In genomic region chr15:89289455-89289854, GRCm38 (mm10) we compare ENCODE assay signal across 46 mouse cellular contexts. TPM values are rescaled to one million over a fixed set of nuclear protein-coding genes. Genes with fewer than 3 reads are reported as not detected.
"Had no signal": no experiment of that assay in that cellular context is flagged by ENCODE, and none has a peak within 500 bp of the region (broad histone marks: within the 10 kb centered on the region; RNA-seq: fewer than 3 reads in every experiment).

No protein-coding gene starts in this region.

- H3K4me3 ChIP-seq: limb, embryonic 10.5 days; limb, embryonic 12.5 days; limb, embryonic 13.5 days; limb, embryonic 15.5 days; liver, embryonic 12.5 days; liver, embryonic 13.5 days; liver, embryonic 15.5 days; lung, embryonic 15.5 days; midbrain, embryonic 10.5 days; midbrain, embryonic 12.5 days; midbrain, embryonic 13.5 days; midbrain, embryonic 15.5 days; neural tube, embryonic 12.5 days; neural tube, embryonic 13.5 days had no signal

- H3K9ac ChIP-seq: limb, embryonic 12.5 days; limb, embryonic 13.5 days; limb, embryonic 15.5 days; liver, embryonic 12.5 days; liver, embryonic 13.5 days; liver, embryonic 14.5 days; liver, embryonic 15.5 days; liver, postnatal 0 days; lung, embryonic 14.5 days; lung, embryonic 15.5 days; midbrain, embryonic 12.5 days; midbrain, embryonic 13.5 days; midbrain, embryonic 15.5 days; neural tube, embryonic 12.5 days; neural tube, embryonic 13.5 days had no signal

- H3K27ac ChIP-seq: limb, embryonic 10.5 days; limb, embryonic 12.5 days; limb, embryonic 13.5 days; limb, embryonic 15.5 days; liver, embryonic 12.5 days; liver, embryonic 13.5 days; liver, embryonic 14.5 days; liver, embryonic 15.5 days; lung, embryonic 15.5 days; macrophage; midbrain, embryonic 10.5 days; midbrain, embryonic 12.5 days; midbrain, embryonic 13.5 days; midbrain, embryonic 15.5 days; neural tube, embryonic 12.5 days; neural tube, embryonic 13.5 days had no signal

- ATAC-seq: liver, embryonic 12.5 days; liver, postnatal 0 days; lung, postnatal 0 days; midbrain, embryonic 13.5 days; midbrain, embryonic 15.5 days; midbrain, embryonic 16.5 days had no signal

- H3K27me3 ChIP-seq: limb, embryonic 12.5 days; limb, embryonic 13.5 days; limb, embryonic 15.5 days; liver, embryonic 12.5 days; liver, embryonic 13.5 days; liver, embryonic 15.5 days; lung, embryonic 15.5 days; megakaryocyte, embryonic 14.5 days; midbrain, embryonic 12.5 days; midbrain, embryonic 13.5 days; midbrain, embryonic 15.5 days; neural tube, embryonic 12.5 days; neural tube, embryonic 13.5 days had no signal

- DNase-seq: left cerebral cortex, postnatal 4 days; liver; liver, embryonic 13.5 days; liver, postnatal 0 days; lung, adult 18-20 months; lung, adult 2 months; lung, embryonic 14.5 days; lung, postnatal 10 days; lung, postnatal 14 days; lung, postnatal 36 days; lung, postnatal 4 days; midbrain, embryonic 14.5 days had no signal

- H3K4me1 ChIP-seq: limb, embryonic 10.5 days; limb, embryonic 12.5 days; limb, embryonic 13.5 days; limb, embryonic 15.5 days; lung, embryonic 15.5 days; midbrain, embryonic 10.5 days; midbrain, embryonic 12.5 days; midbrain, embryonic 13.5 days; midbrain, embryonic 15.5 days; neural tube, embryonic 12.5 days; neural tube, embryonic 13.5 days had no signal

- H3K4me2 ChIP-seq: limb, embryonic 12.5 days; limb, embryonic 13.5 days; limb, embryonic 15.5 days; liver, embryonic 11.5 days; liver, embryonic 12.5 days; liver, embryonic 13.5 days; liver, embryonic 15.5 days; lung, embryonic 14.5 days; lung, embryonic 15.5 days; midbrain, embryonic 11.5 days; midbrain, embryonic 12.5 days; midbrain, embryonic 13.5 days; midbrain, embryonic 15.5 days; neural tube, embryonic 12.5 days; neural tube, embryonic 13.5 days had no signal

- H3K9me3 ChIP-seq: limb, embryonic 10.5 days; limb, embryonic 12.5 days; limb, embryonic 13.5 days; limb, embryonic 15.5 days; liver, embryonic 12.5 days; liver, embryonic 13.5 days; liver, embryonic 15.5 days; lung, embryonic 15.5 days; megakaryocyte, embryonic 14.5 days; midbrain, embryonic 10.5 days; midbrain, embryonic 12.5 days; midbrain, embryonic 13.5 days; midbrain, embryonic 15.5 days; neural tube, embryonic 12.5 days; neural tube, embryonic 13.5 days had no signal

RNA-seq across cellular contexts. Expression of gene Adm2, which starts 33.1 kb away (rescaled TPM):
- total RNA-seq: left cerebral cortex, postnatal 10 days; left cerebral cortex, postnatal 14 days; left cerebral cortex, postnatal 25 days; left cerebral cortex, postnatal 36 days; left cerebral cortex, postnatal 4 days; liver, adult 2 months; megakaryocyte progenitor cell, adult 5-6 weeks; megakaryocyte, adult 5-6 weeks; megakaryocyte-erythroid progenitor cell, adult 5-6 weeks; midbrain, postnatal 0 days; monocyte, adult 5-6 weeks had no signal
- polyA plus RNA-seq: limb, embryonic 11.5 days; liver, adult 2 months; macrophage; midbrain, embryonic 11.5 days; midbrain, embryonic 12.5 days; midbrain, embryonic 13.5 days; midbrain, embryonic 14.5 days; midbrain, embryonic 15.5 days; midbrain, embryonic 16.5 days; midbrain, postnatal 0 days; neural tube, embryonic 12.5 days; neural tube, embryonic 13.5 days had no signal

RNA-seq across cellular contexts. Expression of gene Miox, which starts 44.7 kb away (rescaled TPM):
- total RNA-seq: left cerebral cortex, postnatal 10 days; left cerebral cortex, postnatal 14 days; left cerebral cortex, postnatal 25 days; left cerebral cortex, postnatal 36 days; left cerebral cortex, postnatal 4 days; megakaryocyte progenitor cell, adult 5-6 weeks; megakaryocyte-erythroid progenitor cell, adult 5-6 weeks; midbrain, postnatal 0 days; monocyte, adult 5-6 weeks had no signal
- polyA plus RNA-seq: limb, embryonic 10.5 days; limb, embryonic 11.5 days; limb, embryonic 12.5 days; limb, embryonic 13.5 days; limb, embryonic 14.5 days; limb, embryonic 15.5 days; lung, embryonic 14.5 days; lung, embryonic 15.5 days; lung, embryonic 16.5 days; lung, postnatal 0 days; macrophage; midbrain, embryonic 10.5 days; midbrain, embryonic 11.5 days; midbrain, embryonic 12.5 days; midbrain, embryonic 13.5 days; midbrain, embryonic 14.5 days; midbrain, embryonic 15.5 days; midbrain, embryonic 16.5 days; midbrain, postnatal 0 days; neural tube, embryonic 11.5 days; neural tube, embryonic 12.5 days; neural tube, embryonic 13.5 days had no signal
